Mouse (Mus musculus): ENCODE measurements around the gene Pah.

The Pah gene

DNA sequence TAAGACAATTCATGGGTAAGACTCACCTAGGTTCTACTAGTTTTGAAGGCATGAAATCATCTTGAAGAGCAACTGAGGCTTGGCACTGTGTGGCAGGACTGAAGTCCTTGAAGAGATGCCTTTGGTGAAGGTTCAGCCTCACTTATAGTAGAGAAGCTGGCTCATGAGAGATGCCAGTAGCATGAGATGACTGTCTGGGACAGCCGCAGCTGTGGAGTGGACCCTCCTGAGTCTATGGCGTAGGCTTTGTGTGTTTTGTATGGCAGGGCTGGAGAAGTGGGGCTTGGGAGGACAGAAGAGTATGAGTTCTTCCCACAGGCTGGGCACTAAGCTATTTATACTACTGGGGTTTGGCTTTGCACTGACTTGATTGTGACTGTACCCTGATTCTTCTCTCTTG, 24.5 kb upstream of the Pah start:
- ChIA-PET CTCF (no interaction called here), POLR2A (interaction anchor here in 1 of 4 experiments (0.6 kb wide), 2 partner anchors 15 to 472 kb away, joined by 3 read pairs; no protein-coding TSS in a partner anchor)

GRCm38 (mm10) chr10:87500926-87501658, 20.5 kb upstream of the Pah start:
- ChIA-PET CTCF (interaction anchor here in 3 of 4 experiments (0.6 to 4.1 kb wide), 11 partner anchors 8 to 477 kb away, joined by 3 to 21 read pairs (median 5); no protein-coding TSS in a partner anchor), POLR2A (no interaction called here)

GRCm38 (mm10) chr10:87501659-87502042, 19.9 kb upstream of the Pah start:
- ChIA-PET CTCF (interaction anchor here (0.6 to 4.1 kb wide), 11 partner anchors 9 to 482 kb away, joined by 3 to 21 read pairs (median 4); no protein-coding TSS in a partner anchor), POLR2A (no interaction called here)

GRCm38 (mm10) chr10:87502283-87502682, 19.3 kb upstream of the Pah start:
- ChIA-PET POLR2A (no interaction called here), CTCF (interaction anchor here (0.8 to 4.1 kb wide), 8 partner anchors 375 to 482 kb away, joined by 3 to 21 read pairs (median 6); no protein-coding TSS in a partner anchor)

- ChIA-PET CTCF (interaction anchor here (1.0 to 4.1 kb wide), 4 partner anchors 479 to 480 kb away, joined by 4 to 21 read pairs (median 8); no protein-coding TSS in a partner anchor), POLR2A (no interaction called here)
Measured at GRCm38 (mm10) chr10:87503946-87504345, 17.6 kb upstream of the Pah start.

- ChIA-PET CTCF (interaction anchor here in 1 of 4 experiments (0.6 kb wide), 1 partner anchor 484 kb away, joined by 3 read pairs; no protein-coding TSS in a partner anchor), POLR2A (no interaction called here)
Measured at GRCm38 (mm10) chr10:87508581-87508980, 13.0 kb upstream of the Pah start.

DNA sequence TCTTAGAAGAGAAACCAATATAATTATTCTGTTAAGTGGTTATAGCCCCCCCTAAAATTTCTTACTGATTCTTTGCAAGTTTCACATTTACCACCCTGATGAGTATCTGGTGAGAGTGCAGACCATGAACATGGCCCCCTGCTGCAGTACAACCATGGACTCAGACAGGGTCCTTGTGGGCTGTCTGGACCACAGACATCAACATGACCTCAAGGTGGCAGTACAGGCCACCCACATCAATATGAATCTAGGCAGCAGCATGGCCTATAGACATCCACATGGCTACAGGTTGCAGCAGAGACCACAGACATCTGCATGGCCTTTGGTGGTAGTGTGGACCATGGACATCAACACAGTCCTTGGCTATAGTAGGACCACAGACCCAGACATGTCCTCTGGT, 8.5 kb upstream of the Pah start:
- POLR2A ChIA-PET: no interaction called here
- CTCF ChIA-PET: interaction anchor here in 1 of 4 experiments (0.5 kb wide), 1 partner anchor 88 kb away, joined by 3 read pairs; no protein-coding TSS in a partner anchor

GRCm38 (mm10) chr10:87518585-87518984, 3.0 kb upstream of the Pah start:
- CTCF ChIA-PET: no interaction called here
- POLR2A ChIA-PET: no interaction called here

- ChIA-PET CTCF (no interaction called here), POLR2A (no interaction called here)
Measured at GRCm38 (mm10) chr10:87520401-87521116, 1.0 kb upstream of the Pah start.

DNA sequence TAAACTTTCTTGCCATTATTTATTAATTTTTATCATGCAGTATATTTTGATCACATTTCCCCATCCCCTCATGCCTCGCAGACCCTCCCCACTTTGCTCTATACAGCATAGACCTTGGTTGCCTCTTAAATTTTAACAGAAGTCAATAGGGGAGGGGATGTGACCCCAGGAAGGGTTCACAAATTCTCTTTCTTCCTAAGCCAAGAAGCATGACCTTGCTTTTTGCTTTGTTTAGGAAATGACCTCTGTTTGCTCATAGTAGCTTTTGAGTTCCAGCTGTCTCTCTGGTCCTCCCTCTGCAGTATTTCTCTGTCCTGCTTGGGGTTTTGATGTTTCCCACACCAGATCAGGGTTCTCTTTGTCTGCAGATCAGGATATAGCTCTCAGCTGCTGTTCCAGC, 12.6 kb downstream of the Pah start:
- POLR2A ChIA-PET: interaction anchor here in 1 of 4 experiments (0.7 kb wide), 1 partner anchor 462 kb away, joined by 8 read pairs; no protein-coding TSS in a partner anchor
- CTCF ChIA-PET: interaction anchor here in 2 of 4 experiments (1.3 to 2.2 kb wide), 1 partner anchor 18 kb away, joined by 4 to 5 read pairs; no protein-coding TSS in a partner anchor

GRCm38 (mm10) chr10:87545759-87546158, 24.2 kb downstream of the Pah start:
- CTCF ChIA-PET: no interaction called here
- POLR2A ChIA-PET: no interaction called here

- ChIA-PET CTCF (no interaction called here), POLR2A (no interaction called here)
Measured at GRCm38 (mm10) chr10:87546299-87547234, 25.0 kb downstream of the Pah start.

GRCm38 (mm10) chr10:87552726-87553125, 31.1 kb downstream of the Pah start:
- CTCF ChIA-PET: interaction anchor here (0.6 to 2.2 kb wide), 23 partner anchors 8 to 791 kb away, joined by 3 to 12 read pairs (median 4); no protein-coding TSS in a partner anchor
- POLR2A ChIA-PET: no interaction called here

DNA sequence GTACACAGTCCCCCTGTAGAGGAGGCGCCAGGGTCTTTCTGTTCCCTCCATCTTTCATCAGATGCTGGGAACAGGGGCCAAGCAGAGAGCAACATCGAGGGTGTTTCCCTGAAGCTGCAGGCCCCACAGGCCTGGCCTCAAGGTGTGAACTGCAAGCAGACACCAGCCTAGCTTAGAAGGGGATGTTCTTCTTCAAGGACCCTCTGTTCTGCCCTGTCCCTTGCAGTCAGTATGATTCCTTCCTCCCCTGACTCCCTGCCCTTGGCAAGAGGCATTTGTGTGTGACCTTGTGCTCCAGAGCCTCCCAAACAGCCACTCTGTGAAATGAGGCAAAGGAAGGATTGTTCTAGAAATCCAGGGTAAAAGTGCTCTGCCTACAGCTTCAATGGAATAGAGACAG, 34.8 kb downstream of the Pah start:
- POLR2A ChIA-PET: no interaction called here
- CTCF ChIA-PET: interaction anchor here in 1 of 4 experiments (1.5 kb wide), 1 partner anchor 771 kb away, joined by 3 read pairs; no protein-coding TSS in a partner anchor

GRCm38 (mm10) chr10:87563818-87564217, 42.2 kb downstream of the Pah start:
- ChIA-PET POLR2A (no interaction called here), CTCF (no interaction called here)

DNA sequence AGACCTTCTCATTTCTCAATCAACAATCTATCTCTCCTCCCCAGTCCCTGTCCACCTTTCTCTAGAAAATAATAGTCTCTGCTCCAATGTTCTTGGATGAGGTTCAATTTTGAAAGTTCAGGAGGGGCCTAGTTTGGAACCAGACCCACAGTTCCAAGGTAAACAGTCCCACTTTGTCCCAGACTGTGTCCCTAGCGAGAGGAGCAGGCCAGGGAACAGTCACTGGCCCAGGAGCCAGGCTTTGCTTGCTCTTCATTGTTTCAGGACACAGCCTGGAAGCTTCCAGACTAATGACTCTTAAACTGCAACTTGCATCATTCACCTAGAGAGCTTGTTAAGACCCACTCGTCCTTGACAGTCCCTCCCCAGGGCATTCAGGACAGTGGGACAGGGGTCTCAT, 44.1 kb downstream of the Pah start:
- ChIA-PET CTCF (interaction anchor here in 1 of 4 experiments (0.5 kb wide), 1 partner anchor 10 kb away, joined by 7 read pairs; no protein-coding TSS in a partner anchor), POLR2A (no interaction called here)

- ChIA-PET POLR2A (no interaction called here), CTCF (no interaction called here)
Measured at GRCm38 (mm10) chr10:87572500-87572899, 50.9 kb downstream of the Pah start.

DNA sequence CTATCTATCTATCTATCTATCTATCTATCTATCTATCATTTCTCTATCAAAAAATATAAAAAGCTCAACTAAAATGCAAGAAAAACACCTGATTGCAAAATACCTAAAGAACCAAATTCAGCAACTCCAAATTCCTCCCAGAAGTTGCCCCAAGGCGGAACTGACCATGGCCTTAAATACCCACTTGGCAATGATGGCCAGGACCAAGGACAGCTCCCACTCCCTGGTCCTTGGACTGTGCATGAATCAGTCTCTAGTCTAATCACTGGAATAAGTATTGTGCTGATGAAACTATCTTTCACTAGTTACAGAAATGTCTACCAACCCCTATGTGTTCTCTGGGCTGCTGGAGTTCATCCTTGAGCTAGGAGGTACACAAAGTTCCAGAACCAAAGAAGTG, 65.1 kb downstream of the Pah start:
- POLR2A ChIA-PET: no interaction called here
- CTCF ChIA-PET: interaction anchor here in 2 of 4 experiments (1.0 to 1.2 kb wide), 2 partner anchors 9 to 566 kb away, joined by 3 read pairs; no protein-coding TSS in a partner anchor

DNA sequence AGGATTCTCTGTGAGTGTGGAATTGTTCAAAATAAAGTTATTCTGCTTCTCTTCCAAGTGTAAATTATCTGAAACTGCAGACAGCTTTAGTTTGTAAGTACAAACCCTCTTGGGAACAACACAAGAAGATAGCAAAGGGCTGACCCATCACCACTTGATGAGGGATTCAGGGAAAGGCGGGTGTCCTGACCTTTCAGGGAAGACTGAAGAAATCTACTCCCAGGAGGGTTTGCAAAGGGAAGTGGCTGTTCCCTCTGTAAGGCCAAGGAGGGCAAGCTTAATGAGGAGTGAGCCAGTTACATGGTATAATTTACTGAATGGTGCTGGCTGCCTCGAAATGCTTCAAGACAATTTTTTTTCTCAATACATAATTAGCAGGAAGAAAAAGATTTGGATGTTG, 72.3 kb downstream of the Pah start:
- ChIA-PET CTCF (no interaction called here), POLR2A (no interaction called here)
